Mouse (Mus musculus) liver, embryonic 14.5 days (tissue): ENCODE data around the gene Hectd4.

ENCODE experiments used
- CTCF ChIP-seq: IDR thresholded peaks from 2 replicates; pipeline ENCODE4 v1.5.1; 2016; ENCODE audit warnings: antibody characterized with exemption, low read depth, control low read depth
- EP300 ChIP-seq: IDR thresholded peaks from 2 replicates; pipeline ENCODE4 v1.6.1; 2016; ENCODE audit warnings: antibody characterized with exemption, low read depth

DNA sequence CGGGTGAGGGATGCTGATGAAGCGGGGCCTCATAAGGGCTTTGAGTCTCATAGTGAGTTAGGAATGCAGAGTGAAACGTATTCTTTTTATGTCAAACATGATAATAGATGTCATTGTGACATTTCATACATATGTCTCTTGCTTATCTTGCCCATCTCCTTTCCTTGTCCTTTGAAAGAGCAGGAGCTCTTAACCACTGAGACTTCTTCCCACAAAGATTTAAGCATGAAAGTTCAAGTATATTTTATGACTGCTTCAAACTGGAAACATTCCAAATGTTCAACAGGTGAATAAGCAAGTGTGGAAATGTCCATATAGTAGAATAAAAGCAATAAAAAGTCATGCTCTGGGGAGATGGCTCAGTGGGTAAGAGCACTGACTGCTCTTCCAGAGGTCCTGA, 6.4 kb downstream of the Hectd4 start:
- TF ChIP-seq CTCF (no peak), EP300 (no peak)
